Comparison of ENCODE assay signal across 24 mouse cellular contexts in the genomic region with DNA sequence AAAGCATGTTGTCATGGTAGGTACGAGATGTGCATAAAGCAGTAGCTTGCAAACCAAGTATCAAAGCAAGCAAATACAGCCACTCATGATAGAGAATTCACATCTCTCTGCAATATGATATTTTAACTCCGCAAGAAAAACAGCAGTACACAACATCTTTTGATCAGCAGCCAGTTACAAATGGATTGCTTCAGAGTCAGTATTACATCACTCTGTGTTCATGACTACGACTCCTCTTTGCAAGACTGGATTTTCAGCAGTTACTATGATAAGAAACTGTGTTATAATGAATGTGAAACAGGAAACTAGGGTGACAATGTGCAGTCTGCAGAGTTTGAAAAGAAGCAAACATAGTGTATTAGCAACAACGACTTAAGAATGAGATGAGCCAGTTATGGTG.
DNase-seq lines count a peak whose midpoint lies in the region; ATAC-seq and TF ChIP-seq lines count a peak whose summit lies in the region.
"Had no signal": no experiment of that assay in that cellular context is flagged by ENCODE, and none has a peak within 500 bp of the region (broad histone marks: within the 10 kb centered on the region; RNA-seq: fewer than 3 reads in every experiment).

No protein-coding gene starts in this region.

- 91% methylated on average over 4 of the region's 4 CpGs for WGBS in midbrain, embryonic 11.5 days
- WGBS in midbrain, embryonic 15.5 days = 87% methylated on average over 4 of the region's 4 CpGs
- WGBS in thymus, adult 2 months = 92% methylated on average over 4 of the region's 4 CpGs

- no peak overlapping the region for H3K27ac ChIP-seq in midbrain, embryonic 11.5 days (ENCODE audit: low read depth, low read length)
- H3K27ac ChIP-seq in midbrain, embryonic 15.5 days = no peak overlapping the region
- no peak overlapping the region for H3K27ac ChIP-seq in thymus, adult 2 months (ENCODE audit: control insufficient read depth, insufficient read depth, low read length)
- H3K27ac ChIP-seq: embryonic facial prominence, embryonic 12.5 days; forebrain, embryonic 15.5 days; gastrocnemius, adult 2 months; heart, adult 2 months; heart, embryonic 15.5 days; hindbrain, embryonic 10.5 days; hindbrain, postnatal 0 days; kidney, postnatal 0 days; limb, embryonic 12.5 days; liver, embryonic 14.5 days; stomach, embryonic 15.5 days had no signal

- TF ChIP-seq POLR2A in thymus, adult 2 months (IDR thresholded peaks at IDR 0.05; ENCODE audit: control insufficient read depth, extremely low read depth, insufficient read depth, low read length, poor library complexity) = no peak

- H3K27me3 ChIP-seq in midbrain, embryonic 11.5 days (ENCODE audit: control insufficient read depth, insufficient read depth, low read length) = no peaks in the 10 kb centered on the region
- no peaks in the 10 kb centered on the region for H3K27me3 ChIP-seq in midbrain, embryonic 15.5 days (replicated peaks)
- H3K27me3 ChIP-seq in thymus, adult 2 months (ENCODE audit: control insufficient read depth, insufficient read depth, low read length) = no peaks in the 10 kb centered on the region
- H3K27me3 ChIP-seq: forebrain, embryonic 15.5 days; heart, embryonic 15.5 days; limb, embryonic 12.5 days; stomach, embryonic 15.5 days had no signal

- no peaks in the 10 kb centered on the region for H3K36me3 ChIP-seq in midbrain, embryonic 11.5 days (ENCODE audit: control insufficient read depth, insufficient read depth, low read length)
- H3K36me3 ChIP-seq in midbrain, embryonic 15.5 days (replicated peaks) = no peaks in the 10 kb centered on the region
- H3K36me3 ChIP-seq in thymus, adult 2 months (ENCODE audit: control insufficient read depth, insufficient read depth, low read length) = no peaks in the 10 kb centered on the region
- H3K36me3 ChIP-seq: embryonic facial prominence, embryonic 12.5 days; forebrain, embryonic 15.5 days; heart, embryonic 15.5 days; hindbrain, embryonic 10.5 days; limb, embryonic 12.5 days; stomach, embryonic 15.5 days had no signal

- no peak for TF ChIP-seq CTCF in thymus, adult 2 months (IDR thresholded peaks at IDR 0.05; ENCODE audit: borderline replicate concordance, control insufficient read depth, extremely low read depth, insufficient read depth, low read length, poor library complexity)

- H3K4me2 ChIP-seq in midbrain, embryonic 11.5 days = no peak overlapping the region
- no peak overlapping the region for H3K4me2 ChIP-seq in midbrain, embryonic 15.5 days
- H3K4me2 ChIP-seq: embryonic facial prominence, embryonic 12.5 days; forebrain, embryonic 15.5 days; heart, embryonic 15.5 days; limb, embryonic 12.5 days; stomach, embryonic 15.5 days had no signal

- no peaks in the 10 kb centered on the region for H3K9me3 ChIP-seq in midbrain, embryonic 11.5 days (ENCODE audit: control insufficient read depth, low read length)
- no peaks in the 10 kb centered on the region for H3K9me3 ChIP-seq in midbrain, embryonic 15.5 days
- H3K9me3 ChIP-seq: embryonic facial prominence, embryonic 12.5 days; forebrain, embryonic 15.5 days; heart, embryonic 15.5 days; hindbrain, embryonic 10.5 days; limb, embryonic 12.5 days; stomach, embryonic 15.5 days had no signal

- peaks cover 3% of the 10 kb centered on the region; the same call in 1 of the 2 replicates for H3K4me1 ChIP-seq in midbrain, embryonic 11.5 days (ENCODE audit: control insufficient read depth, insufficient read depth, low read length)
- no peaks in the 10 kb centered on the region for H3K4me1 ChIP-seq in midbrain, embryonic 15.5 days
- no peaks in the 10 kb centered on the region for H3K4me1 ChIP-seq in thymus, adult 2 months (replicated peaks; ENCODE audit: control insufficient read depth, insufficient read depth, low read length)
- H3K4me1 ChIP-seq: embryonic facial prominence, embryonic 12.5 days; heart, embryonic 15.5 days; stomach, embryonic 15.5 days had no signal

- DNase-seq in frontal cortex, postnatal 10 days (ENCODE audit: low spot score in 2 of 2) = no peak
- peak; percentile 44 for DNase-seq in midbrain, embryonic 11.5 days (ENCODE audit: low spot score, missing footprints)
- DNase-seq in lung, postnatal 10 days = peak; percentile 6
- no peak for DNase-seq in cerebellum, adult 11 months
- no peak for DNase-seq in thymus, adult 2 months
- DNase-seq: cerebellum, adult 9-10 months; gastrocnemius, adult 2 months; heart, adult 2 months; kidney, adult 11 months; midbrain, embryonic 14.5 days; right cerebral cortex, postnatal 14 days; thymus, postnatal 14 days had no signal

- H3K4me3 ChIP-seq in midbrain, embryonic 11.5 days (ENCODE audit: low read depth, low read length) = no peak overlapping the region
- H3K4me3 ChIP-seq in midbrain, embryonic 15.5 days = no peak overlapping the region
- no peak overlapping the region for H3K4me3 ChIP-seq in thymus, adult 2 months (ENCODE audit: control insufficient read depth, insufficient read depth, low read length)
- H3K4me3 ChIP-seq: embryonic facial prominence, embryonic 12.5 days; forebrain, embryonic 15.5 days; gastrocnemius, adult 2 months; heart, adult 2 months; heart, embryonic 15.5 days; hindbrain, embryonic 10.5 days; limb, embryonic 12.5 days; myocyte; stomach, embryonic 15.5 days had no signal

- no peak overlapping the region for H3K9ac ChIP-seq in midbrain, embryonic 11.5 days (ENCODE audit: low read length)
- no peak overlapping the region for H3K9ac ChIP-seq in midbrain, embryonic 15.5 days
- H3K9ac ChIP-seq: embryonic facial prominence, embryonic 12.5 days; forebrain, embryonic 15.5 days; heart, embryonic 15.5 days; limb, embryonic 12.5 days; liver, embryonic 14.5 days; stomach, embryonic 15.5 days had no signal

- ATAC-seq in frontal cortex, adult (ENCODE audit: low TSS enrichment) = peak; percentile 23; the same call in 1 of the 2 replicates
- ATAC-seq in midbrain, embryonic 11.5 days (ENCODE audit: low FRiP score) = no peak
- ATAC-seq in midbrain, embryonic 15.5 days (replicated peaks) = no peak
- ATAC-seq: hindbrain, postnatal 0 days had no signal

Comparison
In these comparisons a context has a peak if more than half of its experiments do, and no peak if none do; other contexts are left out.
1. DNase-seq: peak in midbrain, embryonic 11.5 days (single experiment) and lung, postnatal 10 days (single experiment); none in frontal cortex, postnatal 10 days (0 of 2), cerebellum, adult 11 months (single experiment) and thymus, adult 2 months (single experiment).